Mouse (Mus musculus) intestine, embryonic 14.5 days (tissue): ENCODE measurements at regions not wholly inside any gene's neighbourhood (a gene's known extent, or its start where the extent isn't known, plus 50 kb on each side); places are given as distances from the start of the nearest gene placed in this dataset.

Source experiments
- ATAC-seq: fragments of 200-750 bp; cut with Nextera tagmentation; replicated peaks from 2 replicates; pipeline ENCODE4 v1.8.0; 2017; ENCODE audit warnings: low read depth, moderate number of reproducible peaks, moderate TSS enrichment, moderate library complexity; ENCODE audit not compliant: low FRiP score, low TSS enrichment
- DNase-seq: peaks from one replicate; pipeline ENCODE4 v3.0.0-alpha.2; 2018; ENCODE audit warnings: low spot score
- H3K27ac ChIP-seq: fragments of 300-500 bp; sonication (generic); 2 replicates; pipeline ENCODE4 v1.5.1; 2014; ENCODE audit warnings: low read depth, mild to moderate bottlenecking, control low read depth
- H3K27me3 ChIP-seq: fragments of 300-500 bp; sonication (generic); replicated peaks from 2 replicates; pipeline ENCODE4 v1.6.1; 2014; ENCODE audit warnings: low read length, control low read depth; ENCODE audit not compliant: control insufficient read depth, insufficient read depth
- H3K36me3 ChIP-seq: fragments of 300-500 bp; sonication (generic); 2 replicates; pipeline ENCODE4 v1.6.1; 2014; ENCODE audit warnings: low read length, control low read depth; ENCODE audit not compliant: control insufficient read depth, insufficient read depth
- H3K4me1 ChIP-seq: fragments of 300-500 bp; sonication (generic); replicated peaks from 2 replicates; pipeline ENCODE4 v1.6.1; 2014; ENCODE audit warnings: low read length, control low read depth, mixed read lengths; ENCODE audit not compliant: control insufficient read depth, insufficient read depth
- H3K4me2 ChIP-seq: fragments of 300-500 bp; sonication (generic); 2 replicates; pipeline ENCODE4 v1.6.1; 2014; ENCODE audit warnings: low read length
- H3K4me3 ChIP-seq: fragments of 300-500 bp; sonication (generic); 2 replicates; pipeline ENCODE4 v1.5.1; 2014; ENCODE audit warnings: low read depth, low read length, control low read depth, mixed read lengths
- H3K9ac ChIP-seq: fragments of 300-500 bp; sonication (generic); 2 replicates; pipeline ENCODE4 v1.6.1; 2014; ENCODE audit warnings: mild to moderate bottlenecking, low read length
- H3K9me3 ChIP-seq: fragments of 300-500 bp; sonication (generic); 2 replicates; pipeline ENCODE4 v1.6.1; 2016; ENCODE audit warnings: low read length, control low read depth; ENCODE audit not compliant: control insufficient read depth
- WGBS: fragments of 180-500 bp; shearing (Covaris S2); extraction: QIAGEN DNeasy Blood & Tissue Kit; methylation state at CpG from one replicate; pipeline ENCODE4 v1.1.7; 2014; 5-methylcytosine and 5-hydroxymethylcytosine counted together

DNA sequence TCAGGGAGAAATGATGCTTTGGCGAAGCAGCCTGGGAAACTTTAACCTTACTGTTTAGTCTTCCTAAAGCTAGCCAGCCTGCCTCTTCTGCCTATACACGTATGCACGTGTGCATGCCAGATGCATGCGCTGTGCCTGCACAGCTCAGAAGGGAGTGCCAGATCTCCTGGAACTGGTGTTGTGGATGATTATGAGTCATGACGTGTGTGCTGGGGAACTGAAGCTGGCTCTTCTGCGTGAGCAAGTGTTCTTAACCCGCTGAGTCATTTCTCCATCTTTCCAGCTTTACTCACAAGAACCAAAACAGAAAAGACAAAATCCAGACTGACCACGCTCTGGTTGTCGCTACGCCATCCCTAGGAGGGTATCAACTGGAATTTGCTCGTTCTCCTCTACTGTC, 55.1 kb upstream of the Otogl start:
- H3K27ac ChIP-seq = no peak overlapping the region
- no peaks in the 10 kb centered on the region for H3K27me3 ChIP-seq
- no peaks in the 10 kb centered on the region; the same call in 1 of the 2 replicates for H3K4me1 ChIP-seq
- H3K36me3 ChIP-seq = no peaks in the 10 kb centered on the region
- DNase-seq = no peak
- H3K9me3 ChIP-seq = no peaks in the 10 kb centered on the region
- no peak overlapping the region for H3K9ac ChIP-seq
- WGBS = 86% methylated on average over 11 of the region's 11 CpGs
- H3K4me3 ChIP-seq = no peak overlapping the region
- no peak for ATAC-seq
- no peak overlapping the region for H3K4me2 ChIP-seq

DNA sequence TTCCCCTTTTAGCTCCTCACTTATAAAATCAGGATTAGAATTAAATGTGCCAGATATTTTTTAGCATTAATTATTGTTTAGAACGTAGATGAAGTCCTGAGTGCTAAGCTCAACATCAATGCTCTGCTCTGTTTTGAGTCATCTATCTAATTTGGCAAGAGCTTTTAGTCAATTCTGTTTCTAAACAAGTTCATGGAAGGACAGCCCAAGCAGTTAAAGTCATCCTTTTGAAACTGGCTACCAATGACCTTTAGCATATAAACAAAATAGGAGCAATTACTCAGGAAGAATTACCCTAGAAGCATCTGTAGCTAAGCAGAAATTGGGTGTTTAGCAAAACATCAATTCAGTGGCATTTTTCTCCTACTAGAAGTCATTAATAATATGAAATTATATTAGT, 52.1 kb upstream of the Otogl start:
- DNase-seq (no peak), ATAC-seq (no peak)
- H3K4me2 ChIP-seq = no peak overlapping the region
- no peaks in the 10 kb centered on the region for H3K36me3 ChIP-seq
- no peaks in the 10 kb centered on the region for H3K9me3 ChIP-seq
- no peak overlapping the region for H3K4me3 ChIP-seq
- WGBS = 59% methylated on average over 1 of the region's 1 CpGs
- no peaks in the 10 kb centered on the region for H3K4me1 ChIP-seq
- H3K27ac ChIP-seq = no peak overlapping the region
- no peaks in the 10 kb centered on the region for H3K27me3 ChIP-seq
- no peak overlapping the region for H3K9ac ChIP-seq

DNA sequence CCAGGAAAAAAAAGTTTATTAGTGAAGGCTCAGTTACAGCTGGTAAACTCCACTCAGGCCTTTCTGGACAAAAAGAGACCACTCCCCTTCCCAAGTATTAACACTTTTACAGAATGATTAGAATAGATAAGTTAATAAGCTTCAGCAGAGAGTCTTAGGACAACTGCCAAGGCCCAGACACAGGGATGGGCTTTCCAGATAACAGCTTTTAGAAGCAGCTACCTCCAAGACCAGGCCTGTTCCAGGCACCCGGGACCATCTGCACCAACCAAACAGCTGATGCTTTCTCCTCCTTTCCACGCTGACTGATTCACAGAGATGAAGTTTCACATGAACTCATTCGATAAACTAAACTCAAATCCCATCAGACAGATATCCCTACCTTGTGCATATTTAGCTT, 50.2 kb upstream of the Otogl start:
- H3K4me1 ChIP-seq = no peaks in the 10 kb centered on the region
- no peak for DNase-seq
- no peak for ATAC-seq

More for the DNA sequence above, 50.2 kb upstream of the Otogl start:
- H3K9ac ChIP-seq = no peak overlapping the region
- H3K4me3 ChIP-seq = no peak overlapping the region
- no peaks in the 10 kb centered on the region for H3K36me3 ChIP-seq
- H3K9me3 ChIP-seq = no peaks in the 10 kb centered on the region
- WGBS = 94% methylated on average over 3 of the region's 3 CpGs
- H3K4me2 ChIP-seq = no peak overlapping the region
- H3K27ac ChIP-seq = no peak overlapping the region
- H3K27me3 ChIP-seq = no peaks in the 10 kb centered on the region
